Mouse (Mus musculus) E14TG2a.4 (cell line): ENCODE data around the gene Dock2.

ENCODE experiments used
- CTCF ChIP-seq: conservative IDR thresholded peaks from 2 replicates; pipeline ENCODE4 v1.5.1; 2014; ENCODE audit warnings: low read length
- POU5F1 ChIP-seq: IDR thresholded peaks from 2 replicates; pipeline ENCODE4 v1.6.1; 2014; ENCODE audit warnings: low read length, borderline replicate concordance

DNA sequence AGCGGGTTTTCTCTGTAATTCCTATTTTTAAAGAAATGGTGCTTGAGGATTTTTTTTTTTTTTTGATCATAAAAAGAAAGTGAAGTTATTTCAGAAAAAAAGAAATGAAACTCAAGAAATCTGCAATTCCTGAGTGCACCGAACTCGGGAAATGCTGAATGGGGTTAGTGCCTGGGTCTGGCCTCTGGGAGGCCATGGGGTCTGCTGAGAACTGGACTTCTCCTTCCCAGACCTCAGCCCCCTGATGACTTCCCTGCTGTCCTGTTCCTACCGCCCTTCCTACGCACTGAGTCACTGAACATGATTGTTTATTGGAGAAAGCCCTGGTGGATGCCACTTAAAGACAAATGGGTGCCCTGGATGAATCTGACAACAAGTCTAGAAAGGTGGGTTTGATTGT is 356.5 kb downstream of the Dock2 start:
- TF ChIP-seq CTCF (no peak), POU5F1 (no peak)
